Mouse (Mus musculus): ENCODE measurements around the gene Bbs7.

GRCm38 (mm10) chr3:36531979-36532542 lies 81.2 kb downstream of the Bbs7 start:
- TF ChIP-seq GATA1 (IDR thresholded peaks at IDR 0.05; ENCODE audit: borderline replicate concordance, low read length) (no peak), FLI1 (IDR thresholded peaks at IDR 0.05; ENCODE audit: low read length) (no peak)

All from megakaryocyte, embryonic 14.5 days (primary cell).